Mouse (Mus musculus): ENCODE measurements at regions not wholly inside any gene's neighbourhood (a gene's known extent, or its start where the extent isn't known, plus 50 kb on each side); places are given as distances from the start of the nearest gene placed in this dataset.

- no peak for DNase-seq
Observed at GRCm38 (mm10) chr8:49845575-49845974, 1001.8 kb upstream of the Tenm3 start.

- no peak for DNase-seq
Observed at GRCm38 (mm10) chr8:49831970-49832369, 988.2 kb upstream of the Tenm3 start.

GRCm38 (mm10) chr8:49829345-49829744 is 985.6 kb upstream of the Tenm3 start:
- peak; percentile 63 for DNase-seq

GRCm38 (mm10) chr8:49826231-49826630 is 982.5 kb upstream of the Tenm3 start:
- no peak for DNase-seq

- no peak for DNase-seq
Observed at GRCm38 (mm10) chr8:49825000-49825399, 981.2 kb upstream of the Tenm3 start.

GRCm38 (mm10) chr8:49822791-49823190 is 979.0 kb upstream of the Tenm3 start:
- DNase-seq, result no peak

- no peak for DNase-seq
Observed at GRCm38 (mm10) chr8:49799236-49799635, 955.5 kb upstream of the Tenm3 start.

- DNase-seq, result no peak
Observed at GRCm38 (mm10) chr8:49796741-49797140, 953.0 kb upstream of the Tenm3 start.

- no peak for DNase-seq
Observed at GRCm38 (mm10) chr8:49794491-49794890, 950.7 kb upstream of the Tenm3 start.

GRCm38 (mm10) chr8:49769829-49770228 is 926.1 kb upstream of the Tenm3 start:
- DNase-seq, result no peak

GRCm38 (mm10) chr8:49738043-49738442 is 894.3 kb upstream of the Tenm3 start:
- no peak for DNase-seq

- no peak for DNase-seq
Observed at GRCm38 (mm10) chr8:49729156-49729555, 885.4 kb upstream of the Tenm3 start.

- DNase-seq, result no peak
Observed at GRCm38 (mm10) chr8:49712371-49712770, 868.6 kb upstream of the Tenm3 start.

GRCm38 (mm10) chr8:49708701-49709100 is 865.0 kb upstream of the Tenm3 start:
- peak; percentile 6 for DNase-seq

GRCm38 (mm10) chr8:49699058-49699457 is 855.3 kb upstream of the Tenm3 start:
- no peak for DNase-seq

- DNase-seq, result no peak
Observed at GRCm38 (mm10) chr8:49696709-49697108, 853.0 kb upstream of the Tenm3 start.

Data from heart, postnatal 4 days (tissue).